Mouse (Mus musculus): ENCODE measurements around the gene Prss56. TPM values are rescaled to one million over a fixed set of nuclear protein-coding genes. Genes with fewer than 3 reads are reported as not detected.

Gene Prss56
- total RNA-seq, 2 experiments from 2014 or later: not detected

- ATAC-seq (replicated peaks; ENCODE audit: low FRiP score, poor library complexity, severe bottlenecking): no peak
Measured at GRCm38 (mm10) chr1:87225739-87226138, 42.6 kb downstream of the Prss56 start.

- ATAC-seq (replicated peaks; ENCODE audit: low FRiP score, poor library complexity, severe bottlenecking): no peak
Measured at GRCm38 (mm10) chr1:87226409-87227159, 43.5 kb downstream of the Prss56 start.

- ATAC-seq (replicated peaks; ENCODE audit: low FRiP score, poor library complexity, severe bottlenecking): no peak
Measured at GRCm38 (mm10) chr1:87227160-87227550, 44.0 kb downstream of the Prss56 start.

GRCm38 (mm10) chr1:87230606-87231005, 47.5 kb downstream of the Prss56 start:
- ATAC-seq (replicated peaks; ENCODE audit: low FRiP score, poor library complexity, severe bottlenecking): no peak

GRCm38 (mm10) chr1:87232197-87232596, 49.1 kb downstream of the Prss56 start:
- no peak for ATAC-seq (replicated peaks; ENCODE audit: low FRiP score, poor library complexity, severe bottlenecking)

Other genes with a start within 250 kb of the Prss56 start
- not detected in 2 replicates for gene Alppl2, start 93.4 kb upstream of the Prss56 start, total RNA-seq (2015; ENCODE audit: low replicate concordance)
- not detected in 2 replicates for gene Alppl2, start 93.4 kb upstream of the Prss56 start, total RNA-seq (2017; ENCODE audit: low replicate concordance)
- gene Alpi, start 81.7 kb upstream of the Prss56 start, total RNA-seq (2015; ENCODE audit: low replicate concordance): not detected in 2 replicates
- gene Alpi, start 81.7 kb upstream of the Prss56 start, total RNA-seq (2017; ENCODE audit: low replicate concordance): not detected in 2 replicates
- not detected in 2 replicates for gene Akp3, start 58.3 kb upstream of the Prss56 start, total RNA-seq (2015; ENCODE audit: low replicate concordance)
- gene Akp3, start 58.3 kb upstream of the Prss56 start, total RNA-seq (2017; ENCODE audit: low replicate concordance): not detected in 2 replicates
- gene Ecel1, start 26.8 kb upstream of the Prss56 start, total RNA-seq (2015; ENCODE audit: low replicate concordance): not detected in 2 replicates
- gene Ecel1, start 26.8 kb upstream of the Prss56 start, total RNA-seq (2017; ENCODE audit: low replicate concordance): not detected in 2 replicates
- gene Chrnd, start 7.3 kb downstream of the Prss56 start, total RNA-seq (2015; ENCODE audit: low replicate concordance): not detected in 2 replicates
- gene Chrnd, start 7.3 kb downstream of the Prss56 start, total RNA-seq (2017; ENCODE audit: low replicate concordance): not detected in 2 replicates
- not detected in 2 replicates for gene Chrng, start 21.3 kb downstream of the Prss56 start, total RNA-seq (2015; ENCODE audit: low replicate concordance)
- gene Chrng, start 21.3 kb downstream of the Prss56 start, total RNA-seq (2017; ENCODE audit: low replicate concordance): not detected in 2 replicates
- gene Eif4e2, start 30.6 kb downstream of the Prss56 start, total RNA-seq (2015; ENCODE audit: low replicate concordance): 16.7 and 21.9 TPM in 2 replicates
- gene Eif4e2, start 30.6 kb downstream of the Prss56 start, total RNA-seq (2017; ENCODE audit: low replicate concordance): 33.1 and 38.9 TPM in 2 replicates
- gene Efhd1, start 81.0 kb downstream of the Prss56 start, total RNA-seq (2015; ENCODE audit: low replicate concordance): not detected in 2 replicates
- not detected in 2 replicates for gene Efhd1, start 81.0 kb downstream of the Prss56 start, total RNA-seq (2017; ENCODE audit: low replicate concordance)
- gene Gigyf2, start 143.7 kb downstream of the Prss56 start, total RNA-seq (2015; ENCODE audit: low replicate concordance): 59.4 and 93.4 TPM in 2 replicates
- 169 and 215 TPM in 2 replicates for gene Gigyf2, start 143.7 kb downstream of the Prss56 start, total RNA-seq (2017; ENCODE audit: low replicate concordance)
- not detected in 2 replicates for gene Kcnj13, start 211.4 kb downstream of the Prss56 start, total RNA-seq (2015; ENCODE audit: low replicate concordance)
- gene Kcnj13, start 211.4 kb downstream of the Prss56 start, total RNA-seq (2017; ENCODE audit: low replicate concordance): not detected in 2 replicates